Mouse (Mus musculus) left cerebral cortex, postnatal 14 days (tissue): Measurements from ENCODE around the gene Tmem141. TPM values are rescaled to one million over a fixed set of nuclear protein-coding genes. Genes with fewer than 3 reads are reported as not detected.

Experiments used
- DNase-seq, 2 experiments: peaks; one replicate each; pipeline ENCODE4 v3.0.0; 2021 to 2022; ENCODE audit warnings: low spot score in 2 of 2, mixed read lengths in 1 of 2
- intact Hi-C: fragments of 180-260 bp; cut with DNase I; formaldehyde crosslinking; loops from one replicate; pipeline ENCODE4 v1.15.1; 2025
- total RNA-seq, 2 experiments: library from RNA; stranded (reverse); gene quantifications; 2 replicates each; pipeline ENCODE4 v1.2.3; 2021

Gene Tmem141
- total RNA-seq, 2 experiments from 2014 or later = 27.2 to 27.7 TPM

DNA sequence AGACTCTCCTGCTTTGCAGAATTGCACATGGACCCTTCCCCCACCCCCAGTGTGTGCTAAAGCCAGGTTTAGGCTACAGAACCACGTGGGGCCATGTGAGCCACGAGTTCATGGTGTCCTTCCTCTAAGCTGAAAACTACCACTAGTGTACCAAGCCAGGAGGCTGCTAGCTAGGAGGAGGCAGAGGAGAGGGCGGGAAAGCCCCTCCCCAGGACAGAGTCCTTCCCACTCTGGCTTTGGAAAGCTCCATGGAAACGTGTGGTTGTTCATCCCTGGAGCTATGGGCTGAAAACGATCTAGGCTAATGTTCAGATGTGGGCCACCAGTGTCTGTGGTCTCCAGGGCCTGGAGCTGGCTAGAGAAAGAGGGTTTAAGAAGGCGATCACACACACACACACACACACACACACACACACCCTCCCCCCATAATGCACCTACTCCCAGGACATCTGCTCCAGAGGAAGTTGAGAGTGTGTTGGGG lies 41.1 kb downstream of the Tmem141 start:
- intact Hi-C loops = no loop called here
- DNase-seq = peak in 1 of 2 experiments; percentile 78

- DNase-seq = peak; percentile 70 to 73
- intact Hi-C loops = no loop called here
Measured at GRCm38 (mm10) chr2:25579737-25580460, 41.9 kb downstream of the Tmem141 start.

GRCm38 (mm10) chr2:25578796-25579736 lies 42.7 kb downstream of the Tmem141 start:
- intact Hi-C loops = no loop called here

DNA sequence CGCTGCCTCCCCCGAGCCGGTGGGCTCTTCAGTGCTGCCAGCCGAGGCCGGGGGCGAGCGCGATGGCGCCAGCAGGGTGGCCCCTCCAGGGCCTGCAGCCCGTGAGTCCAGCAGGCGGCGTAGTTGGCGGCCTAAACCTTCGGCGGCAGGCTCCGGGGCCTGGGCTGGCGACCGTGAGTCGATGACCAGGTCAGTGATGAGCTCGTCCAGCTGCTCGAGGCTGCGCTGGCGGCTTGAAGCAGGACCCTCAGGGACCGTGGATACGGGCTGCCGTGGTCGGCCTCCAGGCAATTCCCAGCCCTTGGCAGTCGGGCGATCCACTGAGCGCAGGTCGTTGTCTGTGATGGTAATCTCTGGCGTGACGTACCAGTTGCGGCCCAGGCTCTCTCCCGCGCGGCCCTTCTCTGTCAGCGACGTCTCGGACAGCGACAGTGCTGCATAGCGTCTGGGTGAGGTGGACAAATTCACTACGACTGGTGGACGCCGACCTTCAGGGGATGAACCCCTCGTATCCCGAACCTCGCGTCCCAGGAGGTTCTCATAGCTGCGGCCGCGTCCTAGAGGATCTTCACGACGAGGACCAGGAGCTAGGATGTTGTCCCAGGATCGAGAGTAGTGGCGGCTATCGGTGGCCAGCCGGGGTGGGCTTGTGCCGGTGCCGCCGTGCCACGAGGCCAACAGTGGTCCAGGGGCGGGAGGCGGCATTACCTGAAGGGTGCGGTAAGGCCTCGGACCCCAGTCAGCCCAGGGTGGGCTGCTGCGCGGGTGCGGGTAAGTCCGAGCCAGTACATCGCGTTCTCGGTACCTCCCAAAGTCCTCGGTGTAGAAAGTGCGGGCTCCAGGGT lies 43.6 kb downstream of the Tmem141 start:
- intact Hi-C loops = no loop called here
- DNase-seq = no peak

More at GRCm38 (mm10) chr2:25578796-25579736, 42.7 kb downstream of the Tmem141 start:
- DNase-seq = no peak

GRCm38 (mm10) chr2:25576965-25577891 lies 44.6 kb downstream of the Tmem141 start:
- intact Hi-C loops = no loop called here
- DNase-seq = no peak

GRCm38 (mm10) chr2:25576028-25576850 lies 45.6 kb downstream of the Tmem141 start:
- no peak for DNase-seq
- intact Hi-C loops = no loop called here

GRCm38 (mm10) chr2:25575432-25576027 lies 46.3 kb downstream of the Tmem141 start:
- intact Hi-C loops = no loop called here
- DNase-seq = no peak

DNA sequence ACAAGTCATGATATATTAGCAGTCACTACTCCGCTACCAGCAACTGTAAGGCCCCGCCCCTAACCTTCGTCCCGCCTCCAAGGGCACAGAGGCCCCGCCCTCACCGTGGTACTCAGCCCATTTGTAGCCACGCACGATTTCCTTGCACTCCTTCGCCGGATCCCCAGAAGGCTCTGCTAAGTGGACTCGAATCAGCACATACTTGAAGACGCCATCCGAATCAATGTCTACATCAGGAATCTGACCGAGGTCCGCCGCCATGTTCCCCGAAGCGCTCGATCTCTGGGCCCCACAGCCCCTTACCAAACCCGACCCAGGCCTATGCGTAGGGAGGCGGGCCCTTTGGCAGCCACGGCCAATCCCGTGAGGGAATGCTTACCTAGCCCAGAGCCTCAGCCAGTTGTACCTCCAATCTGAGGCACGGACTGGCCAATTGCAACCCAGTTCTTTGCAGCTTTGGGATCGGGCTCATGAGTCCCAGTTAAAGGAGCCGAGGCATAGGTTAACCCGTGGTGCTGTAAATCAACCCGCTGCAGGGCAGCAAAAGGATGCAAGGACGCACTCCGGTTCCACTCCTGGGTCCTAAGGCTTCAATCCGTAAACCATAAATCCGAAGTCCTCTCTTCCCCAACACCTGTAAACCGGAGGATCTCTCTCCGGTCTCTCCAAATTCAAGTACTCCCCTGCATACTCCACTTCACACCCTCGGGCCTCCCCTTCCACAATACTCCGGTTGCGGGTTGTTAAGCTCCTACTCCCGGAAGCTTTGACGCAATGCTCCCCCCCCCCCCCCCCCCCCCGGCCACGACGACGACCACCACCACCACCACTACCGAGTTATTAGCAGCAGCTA lies 47.0 kb downstream of the Tmem141 start, which contains the start of the genes Mamdc4 and Phpt1:
Gene Mamdc4, minus strand, starts transcription at position 267 of the 853 bp plus-strand sequence.
Gene Phpt1, minus strand, starts transcription at position 646 of the 853 bp plus-strand sequence.
- intact Hi-C loops = no loop called here
- peak; percentile 96 to 98 for DNase-seq

DNA sequence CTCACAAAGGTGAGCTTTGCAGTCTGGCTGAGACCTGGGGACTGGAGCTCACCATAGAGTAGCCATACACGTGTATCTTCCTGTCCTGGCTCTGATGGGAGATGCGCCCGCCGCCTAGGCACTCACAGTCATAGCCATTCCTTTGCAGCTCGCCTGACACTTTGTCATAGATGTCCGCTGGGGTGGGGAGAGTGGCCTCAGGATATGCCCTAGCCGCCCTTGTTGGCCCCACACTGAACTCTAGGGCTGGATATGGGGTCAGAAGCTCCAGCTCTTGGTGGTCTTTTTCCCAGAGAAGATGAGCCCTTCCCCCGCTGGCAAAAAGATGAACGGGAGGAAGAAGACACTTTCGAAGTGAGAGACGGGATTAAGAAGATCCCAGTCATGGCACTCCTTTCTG lies 47.7 kb downstream of the Tmem141 start:
- no peak for DNase-seq
- intact Hi-C loops = no loop called here

GRCm38 (mm10) chr2:25573068-25573467 lies 48.7 kb downstream of the Tmem141 start:
- DNase-seq = no peak
- intact Hi-C loops = no loop called here

DNA sequence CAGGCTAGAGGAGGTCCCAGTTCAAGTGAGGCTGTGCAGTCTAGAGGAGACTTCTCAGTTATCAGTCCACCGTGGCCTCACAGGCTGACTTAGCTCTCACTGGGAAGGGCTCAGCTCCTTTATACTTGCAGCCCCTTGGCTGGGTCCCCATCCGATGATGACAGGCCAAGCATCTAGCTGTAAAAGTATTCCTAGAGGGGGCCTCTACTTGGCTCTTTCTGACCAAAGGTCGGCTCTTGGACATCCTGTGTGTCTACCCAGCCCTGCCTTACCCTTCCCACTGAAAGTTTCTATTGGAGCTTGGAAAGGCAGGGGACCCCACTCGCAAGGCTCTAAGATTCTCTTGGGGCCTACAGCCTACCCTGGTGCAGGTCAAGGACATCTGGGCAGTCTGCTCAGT lies 50.6 kb downstream of the Tmem141 start:
- intact Hi-C loops = no loop called here
- no peak for DNase-seq

Other genes starting within 250 kb of the Tmem141 start
- gene Sapcd2, start 249.7 kb downstream of the Tmem141 start, total RNA-seq = 1 to 10 TPM; 6.2 to 7.0 TPM
- gene Entpd2, start 226.1 kb downstream of the Tmem141 start, total RNA-seq = 10 to 100 TPM; 14.7 to 17.5 TPM
- gene Npdc1, start 222.7 kb downstream of the Tmem141 start, total RNA-seq = 100 to 1,000 TPM; 366 to 370 TPM
- gene Fut7, start 198.7 kb downstream of the Tmem141 start, total RNA-seq = under 1 TPM; 0.26 to 0.27 TPM
- gene Abca2, start 193.3 kb downstream of the Tmem141 start, total RNA-seq = 100 to 1,000 TPM; 137 to 152 TPM
- gene Clic3, start 165.2 kb downstream of the Tmem141 start, total RNA-seq = 1 to 10 TPM in 1 of 2 experiments, under 1 TPM in 1; 0.59 to 1.2 TPM
- gene Paxx, start 160.9 kb downstream of the Tmem141 start, total RNA-seq = 10 to 100 TPM; 64.1 to 66.3 TPM
- 1,000 to 10,000 TPM; 1,462 to 1,765 TPM for gene Ptgds, start 152.0 kb downstream of the Tmem141 start, total RNA-seq
- not detected for gene Lcn12, start 128.1 kb downstream of the Tmem141 start, total RNA-seq
- 100 to 1,000 TPM; 141 to 142 TPM for gene Fbxw5, start 121.3 kb downstream of the Tmem141 start, total RNA-seq
- 1 to 10 TPM in 1 of 2 experiments, under 1 TPM in 1; 0.59 to 1.6 TPM for gene C8g, start 120.3 kb downstream of the Tmem141 start, total RNA-seq
- 1 to 10 TPM; 9.1 to 9.5 TPM for gene Traf2, start 75.1 kb downstream of the Tmem141 start, total RNA-seq
- 100 to 1,000 TPM; 190 to 202 TPM for gene Edf1, start 64.2 kb downstream of the Tmem141 start, total RNA-seq
- gene Mamdc4, start 47.2 kb downstream of the Tmem141 start, total RNA-seq = 1 to 10 TPM; 1.8 to 2.1 TPM
- gene Phpt1, start 46.8 kb downstream of the Tmem141 start, total RNA-seq = 100 to 1,000 TPM in 1 of 2 experiments, 10 to 100 TPM in 1; 93.5 to 105 TPM
- gene Ajm1, start 40.2 kb downstream of the Tmem141 start, total RNA-seq = 100 to 1,000 TPM; 123 to 129 TPM
- 100 to 1,000 TPM; 117 to 118 TPM for gene Rabl6, start 13.5 kb downstream of the Tmem141 start, total RNA-seq
- not detected for gene Ccdc183, start 4.3 kb downstream of the Tmem141 start, total RNA-seq
- 1 to 10 TPM in 1 of 2 experiments, under 1 TPM in 1; 0.72 to 1.1 TPM for gene Fcna, start 6.0 kb upstream of the Tmem141 start, total RNA-seq
- gene Lcn8, start 31.1 kb upstream of the Tmem141 start, total RNA-seq = not detected
- gene Lcn5, start 35.9 kb upstream of the Tmem141 start, total RNA-seq = not detected
- gene Lcn6, start 54.8 kb upstream of the Tmem141 start, total RNA-seq = not detected
- not detected for gene Lcn10, start 60.7 kb upstream of the Tmem141 start, total RNA-seq
- gene Obp2a, start 78.0 kb upstream of the Tmem141 start, total RNA-seq = not detected
- gene Bmyc, start 84.7 kb upstream of the Tmem141 start, total RNA-seq = 10 to 100 TPM; 85.8 to 98.2 TPM
- gene Obp2b, start 115.0 kb upstream of the Tmem141 start, total RNA-seq = not detected
- gene Lcn3, start 143.6 kb upstream of the Tmem141 start, total RNA-seq = not detected
- not detected for gene Lcn11, start 155.0 kb upstream of the Tmem141 start, total RNA-seq
- gene Gm13539, start 160.3 kb upstream of the Tmem141 start, total RNA-seq = not detected
- not detected for gene Glt6d1, start 193.8 kb upstream of the Tmem141 start, total RNA-seq
- not detected for gene Lcn9, start 201.1 kb upstream of the Tmem141 start, total RNA-seq
- not detected for gene Sohlh1, start 225.2 kb upstream of the Tmem141 start, total RNA-seq
- 100 to 1,000 TPM; 114 to 120 TPM for gene Kcnt1, start 241.7 kb upstream of the Tmem141 start, total RNA-seq